Mouse (Mus musculus): ENCODE measurements around the gene Nudc.

Gene Nudc

DNA sequence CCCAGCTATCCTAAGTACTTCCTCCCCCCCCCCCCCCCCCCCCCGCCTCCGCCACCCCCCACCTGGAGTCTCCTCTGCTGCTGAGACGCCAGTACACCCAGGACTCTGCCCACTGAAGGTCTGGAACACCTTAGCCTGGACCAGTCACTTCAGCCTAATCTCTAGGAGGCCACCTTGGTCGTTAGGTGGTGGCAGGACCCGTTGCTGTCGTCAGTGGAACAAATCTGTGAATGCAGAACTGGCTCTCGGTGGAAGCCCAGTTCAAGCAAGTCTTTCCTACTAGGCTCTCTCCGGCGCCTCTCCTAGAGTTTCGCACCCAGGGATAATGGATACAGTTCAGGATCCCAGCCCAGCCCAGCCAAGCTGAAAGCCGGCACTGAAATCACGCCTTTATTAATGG is 51.9 kb downstream of the Nudc start:
- in situ Hi-C loops (cut with MboI, MseI) = no loop called here

DNA sequence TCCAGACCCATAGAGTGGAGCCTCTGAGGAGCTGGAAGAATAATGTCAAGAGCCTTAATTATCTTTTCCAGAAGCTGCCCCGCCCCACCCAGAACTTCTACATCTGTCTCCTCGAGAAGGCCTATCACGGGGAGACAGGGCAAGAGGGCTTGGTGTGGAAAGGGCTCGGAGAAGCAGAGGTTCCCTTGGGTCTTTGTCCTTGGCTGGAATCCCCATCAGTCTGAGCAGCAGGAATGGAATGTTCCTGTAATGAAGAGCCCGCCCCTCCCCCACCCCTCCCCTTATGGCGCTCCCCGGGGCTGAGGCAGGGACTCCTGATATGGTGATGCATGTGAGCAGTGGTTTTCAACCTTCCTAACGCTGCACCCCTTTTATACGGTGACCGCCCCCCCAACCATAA is 54.0 kb downstream of the Nudc start:
- in situ Hi-C loops (cut with MboI, MseI) = no loop called here

DNA sequence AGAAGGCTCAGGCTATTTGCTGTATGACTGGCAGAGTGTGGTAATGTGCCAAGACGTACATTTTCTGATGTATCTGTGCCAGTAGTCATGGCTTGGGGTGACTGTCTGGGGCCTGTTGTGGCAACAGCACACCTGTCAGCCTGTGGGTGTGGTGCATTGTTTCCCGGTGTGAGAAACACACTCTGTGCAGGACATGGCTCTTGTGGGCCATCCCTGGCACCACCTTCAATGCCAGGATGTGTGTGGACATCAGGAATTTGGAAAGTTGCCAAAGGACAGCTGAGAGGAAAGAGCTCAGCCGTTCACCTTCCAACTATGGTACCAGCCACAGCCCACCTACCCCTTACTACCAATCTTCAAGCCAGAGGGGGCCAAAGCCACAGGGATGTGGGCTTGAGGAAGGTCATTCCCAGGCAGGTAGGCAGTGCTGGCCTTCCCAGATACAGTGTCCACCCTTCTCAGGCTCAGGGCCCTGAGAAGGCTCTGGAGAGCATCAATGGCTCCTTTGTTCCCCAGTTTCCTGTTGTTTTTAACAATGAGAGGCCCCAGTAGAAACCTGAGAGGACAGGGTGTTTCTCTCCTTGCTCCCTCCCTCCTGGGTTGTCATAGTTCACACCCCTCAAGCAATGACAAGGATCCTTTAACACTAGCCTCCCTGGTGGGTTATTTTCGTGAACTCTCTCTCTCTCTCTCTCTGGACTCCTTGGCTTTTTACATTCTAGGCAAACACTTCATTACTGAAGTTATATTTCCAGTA is 56.1 kb downstream of the Nudc start:
- in situ Hi-C loops (cut with MboI, MseI) = no loop called here

GRCm38 (mm10) chr4:133488619-133489392 is 57.0 kb downstream of the Nudc start:
- in situ Hi-C loops (cut with MboI, MseI) = no loop called here

DNA sequence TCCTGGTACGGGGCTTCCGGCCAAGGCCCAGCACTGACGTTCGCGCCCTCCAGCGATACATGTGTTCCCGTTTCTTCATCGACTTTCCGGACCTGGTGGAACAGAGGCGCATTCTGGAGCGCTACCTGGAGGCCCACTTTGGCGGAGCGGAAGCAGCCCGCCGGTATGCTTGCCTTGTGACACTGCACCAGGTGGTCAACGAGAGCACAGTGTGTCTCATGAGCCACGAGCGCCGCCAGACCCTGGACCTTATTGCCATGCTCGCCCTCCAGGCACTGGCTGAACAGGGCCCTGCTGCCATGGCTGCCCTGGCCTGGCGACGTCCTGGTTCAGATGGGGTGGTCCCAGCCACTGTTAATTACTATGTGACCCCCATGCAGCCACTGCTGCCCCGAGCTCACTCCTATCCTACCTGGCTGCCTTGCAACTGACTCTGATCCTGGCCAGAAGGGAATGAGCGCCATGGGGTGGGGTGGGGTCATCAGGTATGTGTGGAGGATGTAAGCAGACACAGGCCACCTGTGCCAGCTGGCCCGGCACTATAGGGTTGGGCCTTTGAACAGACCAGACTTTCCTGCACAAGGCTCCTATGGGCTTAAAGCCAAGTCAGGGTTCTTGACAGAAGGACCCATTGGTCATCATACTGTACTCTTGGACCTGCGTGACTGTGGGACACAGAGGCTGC is 59.0 kb downstream of the Nudc start:
- in situ Hi-C loops (cut with MboI, MseI) = no loop called here

- in situ Hi-C loops (cut with MboI, MseI) = no loop called here
These were observed 59.9 kb downstream of the Nudc start for GRCm38 (mm10) chr4:133485691-133486425.

- in situ Hi-C loops (cut with MboI, MseI) = no loop called here
These were observed 61.4 kb downstream of the Nudc start for GRCm38 (mm10) chr4:133484266-133485025.
